ENCODE assay signal across 7 mouse cellular contexts in genomic region chr8:121187491-121188364, GRCm38 (mm10). TPM values are rescaled to one million over a fixed set of nuclear protein-coding genes. Genes with fewer than 3 reads are reported as not detected.
DNase-seq lines count a peak whose midpoint lies in the region; ATAC-seq and TF ChIP-seq lines count a peak whose summit lies in the region.

No protein-coding gene starts in this region.

- no peak overlapping the region for H3K27ac ChIP-seq in ES-E14 (ENCODE audit: insufficient read depth, low read depth, low read length, poor library complexity, severe bottlenecking)
- H3K27ac ChIP-seq in kidney, embryonic 15.5 days, result peak overlapping the region; percentile 63
- H3K27ac ChIP-seq in forebrain, embryonic 14.5 days (ENCODE audit: low read depth, low read length), result no peak overlapping the region

- no peaks in the 10 kb centered on the region for H3K36me3 ChIP-seq in ES-E14 (ENCODE audit: control insufficient read depth, insufficient read depth, low read length, poor library complexity, severe bottlenecking)
- H3K36me3 ChIP-seq in kidney, embryonic 15.5 days, result no peaks in the 10 kb centered on the region
- no peaks in the 10 kb centered on the region for H3K36me3 ChIP-seq in forebrain, embryonic 14.5 days (ENCODE audit: control insufficient read depth, insufficient read depth, low read length)

- WGBS in kidney, embryonic 15.5 days, result 57% methylated on average over 15 of the region's 15 CpGs
- WGBS in forebrain, embryonic 14.5 days, result 83% methylated on average over 15 of the region's 15 CpGs

- in situ Hi-C loops in ES-E14 (cut with MboI; ENCODE audit: low sequenced_read_pairs in 2 of 2, unreplicated experiment in 2 of 2), result no loop called here

- ATAC-seq in kidney, embryonic 15.5 days (replicated peaks; ENCODE audit: low FRiP score), result peak; percentile 27
- peak; percentile 57 for ATAC-seq in monocyte, adult 5-6 weeks (replicated peaks; ENCODE audit: insufficient number of reproducible peaks, low FRiP score, low TSS enrichment, poor library complexity, severe bottlenecking)
- ATAC-seq in forebrain, embryonic 14.5 days, result no peak

- DNase-seq in 3T3-L1 (ENCODE audit: low read depth, low spot score) (peak; percentile 91), ES-E14 (ENCODE audit: low read depth, low spot score) (no peak)
- DNase-seq in heart, adult 11 months, result peak; percentile 98
- DNase-seq in forebrain, embryonic 14.5 days (ENCODE audit: low spot score), result no peak
- no peak for DNase-seq in cerebellum, postnatal 14 days

- no peaks in the 10 kb centered on the region for H3K9me3 ChIP-seq in ES-E14 (ENCODE audit: control insufficient read depth, insufficient read depth, low read depth, low read length)
- H3K9me3 ChIP-seq in kidney, embryonic 15.5 days (replicated peaks), result no peaks in the 10 kb centered on the region
- no peaks in the 10 kb centered on the region for H3K9me3 ChIP-seq in forebrain, embryonic 14.5 days (replicated peaks; ENCODE audit: control insufficient read depth, low read length)

- no peak overlapping the region for H3K9ac ChIP-seq in ES-E14 (ENCODE audit: insufficient read depth, low read depth, low read length, poor library complexity, severe bottlenecking)
- no peak overlapping the region for H3K9ac ChIP-seq in kidney, embryonic 15.5 days
- H3K9ac ChIP-seq in forebrain, embryonic 14.5 days (ENCODE audit: low read length), result no peak overlapping the region

- no peaks in the 10 kb centered on the region for H3K27me3 ChIP-seq in kidney, embryonic 15.5 days
- H3K27me3 ChIP-seq in forebrain, embryonic 14.5 days (replicated peaks; ENCODE audit: control insufficient read depth, insufficient read depth, low read length), result no peaks in the 10 kb centered on the region

- H3K4me3 ChIP-seq in ES-E14 (ENCODE audit: insufficient read depth in 1 of 2, low read depth in 1 of 2, low read length in 2 of 2, poor library complexity in 1 of 2, severe bottlenecking in 1 of 2), result no peak overlapping the region
- no peak overlapping the region for H3K4me3 ChIP-seq in kidney, embryonic 15.5 days (replicated peaks)
- no peak overlapping the region for H3K4me3 ChIP-seq in forebrain, embryonic 14.5 days (ENCODE audit: low read depth, low read length)

- peaks cover 0 to 2% of the 10 kb centered on the region in 2 experiments; a peak in 1 of 4 replicates for H3K4me1 ChIP-seq in ES-E14 (ENCODE audit: control insufficient read depth in 2 of 2, insufficient read depth in 2 of 2, low read length in 2 of 2, poor library complexity in 1 of 2)
- peaks cover 43% of the 10 kb centered on the region for H3K4me1 ChIP-seq in kidney, embryonic 15.5 days
- no peaks in the 10 kb centered on the region for H3K4me1 ChIP-seq in forebrain, embryonic 14.5 days (ENCODE audit: control insufficient read depth, insufficient read depth, low read length)

- H3K4me2 ChIP-seq in kidney, embryonic 15.5 days, result no peak overlapping the region
- H3K4me2 ChIP-seq in forebrain, embryonic 14.5 days (ENCODE audit: low read length), result no peak overlapping the region

TF ChIP-seq in ES-E14, 5 proteins besides CTCF, POLR2A, EP300 and RAD21:
- TF ChIP-seq HCFC1 (IDR thresholded peaks at IDR 0.05; ENCODE audit: borderline replicate concordance, insufficient read depth, low read length) (no peak), ZNF384 (IDR thresholded peaks at IDR 0.05; ENCODE audit: low read depth, low read length) (no peak), CHD2 (IDR thresholded peaks at IDR 0.05; ENCODE audit: low read depth, low read length) (no peak), MAFK (IDR thresholded peaks at IDR 0.05; ENCODE audit: insufficient read depth, low read depth, low read length) (peak; percentile 34; the same call in 1 of the 2 replicates)
TF ChIP-seq in ES-E14: peak in this region for 1.

RNA-seq across cellular contexts. Expression of gene Foxl1, which starts 60.0 kb away (rescaled TPM):
- total RNA-seq in ES-E14 (2012; rRNA removed), result 0.09 TPM in 1 of 2 replicates, not detected in the other
- 6.7 and 6.9 TPM in 2 replicates for polyA plus RNA-seq in kidney, embryonic 15.5 days (2015; fragmentation: Nextera tagmentation; extraction: Ambion mirVana)
- 0.29 TPM in 1 of 3 replicates, not detected in the others for total RNA-seq in monocyte, adult 5-6 weeks (2017)
- polyA plus RNA-seq in forebrain, embryonic 14.5 days (2014; fragmentation: Nextera tagmentation; extraction: Ambion mirVana), result 0.13 TPM in 1 of 2 replicates, not detected in the other

Comparison
In these comparisons a context has a peak if more than half of its experiments do, and no peak if none do; other contexts are left out.
1. DNase-seq: peak in 3T3-L1 (single experiment) and heart, adult 11 months (single experiment); none in ES-E14 (single experiment), forebrain, embryonic 14.5 days (single experiment) and cerebellum, postnatal 14 days (0 of 2).